Mouse (Mus musculus) neural tube, embryonic 14.5 days (tissue): ENCODE measurements at regions not wholly inside any gene's neighbourhood (a gene's known extent, or its start where the extent isn't known, plus 50 kb on each side); places are given as distances from the start of the nearest gene placed in this dataset.

Experiments
- ATAC-seq: fragments of 200-750 bp; cut with Nextera tagmentation; 2 replicates; pipeline ENCODE4 v1.8.0; 2017; ENCODE audit warnings: low read depth, mild to moderate bottlenecking, moderate TSS enrichment, moderate library complexity
- H3K27ac ChIP-seq: fragments of 300-500 bp; sonication (generic); 2 replicates; pipeline ENCODE4 v1.5.1; 2014; ENCODE audit warnings: low read depth, mild to moderate bottlenecking, control low read depth, low read length, moderate library complexity, mixed read lengths
- H3K27me3 ChIP-seq: fragments of 300-500 bp; sonication (generic); 2 replicates; pipeline ENCODE4 v1.6.1; 2014; ENCODE audit warnings: low read length; ENCODE audit not compliant: control insufficient read depth, insufficient read depth
- H3K36me3 ChIP-seq: fragments of 300-500 bp; sonication (generic); 2 replicates; pipeline ENCODE4 v1.6.1; 2014; ENCODE audit warnings: low read length, mixed read lengths; ENCODE audit not compliant: control insufficient read depth, insufficient read depth
- H3K4me1 ChIP-seq: fragments of 300-500 bp; sonication (generic); 2 replicates; pipeline ENCODE4 v1.6.1; 2014; ENCODE audit warnings: low read length; ENCODE audit not compliant: control insufficient read depth, insufficient read depth
- H3K4me2 ChIP-seq: fragments of 300-500 bp; sonication (generic); 2 replicates; pipeline ENCODE4 v1.6.1; 2014; ENCODE audit warnings: mild to moderate bottlenecking, low read depth, low read length, control low read depth
- H3K4me3 ChIP-seq: fragments of 300-500 bp; sonication (generic); 2 replicates; pipeline ENCODE4 v1.5.1; 2014; ENCODE audit warnings: low read depth, low read length, control low read depth, mixed read lengths
- H3K9ac ChIP-seq: fragments of 300-500 bp; sonication (generic); replicated peaks from 2 replicates; pipeline ENCODE4 v1.6.1; 2014; ENCODE audit warnings: low read depth, mild to moderate bottlenecking, control low read depth, low read length, mixed read lengths
- H3K9me3 ChIP-seq: fragments of 300-500 bp; sonication (generic); 2 replicates; pipeline ENCODE4 v1.6.1; 2016; ENCODE audit warnings: low read length; ENCODE audit not compliant: control insufficient read depth
- WGBS: fragments of 180-500 bp; shearing (Covaris S2); extraction: QIAGEN DNeasy Blood & Tissue Kit; methylation state at CpG from one replicate; pipeline ENCODE4 v1.1.7; 2014; 5-methylcytosine and 5-hydroxymethylcytosine counted together

DNA sequence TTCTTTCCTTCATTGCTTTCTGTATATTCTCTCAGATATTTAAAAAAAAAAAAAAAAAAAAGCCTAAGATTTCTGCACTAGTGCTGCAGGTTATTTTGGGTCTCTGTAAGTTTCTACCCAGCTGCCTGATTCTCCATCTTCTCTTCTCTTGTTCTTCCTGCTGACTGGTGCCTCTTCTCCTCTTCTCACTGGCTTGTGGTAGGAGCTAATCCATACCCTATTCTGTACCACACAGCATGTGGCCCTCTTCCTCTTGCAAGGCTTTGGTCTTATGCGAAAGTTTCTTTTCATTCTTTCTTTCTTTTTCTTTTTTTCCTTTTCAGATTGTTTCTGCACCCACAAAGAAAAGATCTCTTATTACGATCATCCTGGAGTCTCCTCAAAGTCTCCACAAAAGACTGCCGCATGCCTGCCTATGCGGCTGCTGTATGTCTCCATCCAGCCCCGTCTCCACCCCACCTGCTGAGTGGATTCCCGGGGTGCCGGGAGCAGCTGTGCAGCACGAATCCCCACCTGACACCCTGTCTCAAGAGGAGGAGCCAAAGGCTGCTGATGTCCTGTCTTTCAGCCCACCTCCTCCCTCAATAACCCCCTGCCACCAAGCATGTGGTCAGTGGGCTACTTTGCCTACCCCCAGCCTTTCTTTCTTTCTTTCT, 66.3 kb downstream of the Ythdf1 start:
- H3K9me3 ChIP-seq: no peaks in the 10 kb centered on the region
- H3K4me1 ChIP-seq: 0 out of 2 replicates have a peak, but pooled peaks cover 9% of the 10 kb centered on the region
- no peaks in the 10 kb centered on the region for H3K27me3 ChIP-seq
- ATAC-seq: peak; percentile 36; the same call in 1 of the 2 replicates
- no peaks in the 10 kb centered on the region for H3K36me3 ChIP-seq
- peak overlapping the region; percentile 5; the same call in 1 of the 2 replicates for H3K4me3 ChIP-seq
- 3% methylated on average over 8 of the region's 8 CpGs for WGBS
- peak overlapping the region; percentile 75 for H3K27ac ChIP-seq
- H3K9ac ChIP-seq: peak overlapping the region; percentile 37; the same call in 1 of the 2 replicates
- peak overlapping the region; percentile 33; the same call in 1 of the 2 replicates for H3K4me2 ChIP-seq

- H3K4me1 ChIP-seq: peaks cover 6% of the 10 kb centered on the region
- no peak overlapping the region for H3K4me2 ChIP-seq
- H3K4me3 ChIP-seq: no peak overlapping the region
- ATAC-seq: peak; percentile 23; the same call in 1 of the 2 replicates
- H3K9me3 ChIP-seq: no peaks in the 10 kb centered on the region
- no peaks in the 10 kb centered on the region for H3K27me3 ChIP-seq
- H3K9ac ChIP-seq: no peak overlapping the region
- 24% methylated on average over 8 of the region's 8 CpGs for WGBS
- no peak overlapping the region for H3K27ac ChIP-seq
- H3K36me3 ChIP-seq: no peaks in the 10 kb centered on the region
Measured at GRCm38 (mm10) chr2:180847497-180847896, 70.8 kb upstream of the Bhlhe23 start.

DNA sequence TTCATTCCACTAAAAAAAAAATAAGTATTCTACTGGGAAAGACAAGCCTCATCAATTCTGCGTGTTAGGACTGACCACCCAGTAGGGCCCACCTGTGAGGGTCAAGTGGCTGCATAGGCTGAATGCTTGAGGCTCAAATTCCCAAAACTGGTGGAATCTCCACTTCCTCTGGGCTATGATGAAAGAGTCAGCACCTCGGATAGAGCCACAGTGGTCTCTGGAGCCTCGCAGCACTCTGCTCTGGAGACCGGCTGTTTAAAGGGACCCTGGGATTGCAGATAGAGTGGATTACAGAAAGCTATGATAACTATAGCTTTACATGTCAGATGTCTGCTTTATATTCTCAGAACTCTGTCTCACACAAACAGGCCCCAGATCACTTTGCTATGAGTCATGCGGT, 68.3 kb upstream of the Bhlhe23 start:
- H3K9ac ChIP-seq: no peak overlapping the region
- 47% methylated on average over 5 of the region's 5 CpGs for WGBS
- no peak overlapping the region for H3K4me2 ChIP-seq
- no peak overlapping the region for H3K27ac ChIP-seq
- no peaks in the 10 kb centered on the region for H3K36me3 ChIP-seq
- peaks cover 6% of the 10 kb centered on the region for H3K4me1 ChIP-seq
- no peak overlapping the region for H3K4me3 ChIP-seq
- no peak for ATAC-seq
- H3K9me3 ChIP-seq: no peaks in the 10 kb centered on the region
- H3K27me3 ChIP-seq: no peaks in the 10 kb centered on the region

DNA sequence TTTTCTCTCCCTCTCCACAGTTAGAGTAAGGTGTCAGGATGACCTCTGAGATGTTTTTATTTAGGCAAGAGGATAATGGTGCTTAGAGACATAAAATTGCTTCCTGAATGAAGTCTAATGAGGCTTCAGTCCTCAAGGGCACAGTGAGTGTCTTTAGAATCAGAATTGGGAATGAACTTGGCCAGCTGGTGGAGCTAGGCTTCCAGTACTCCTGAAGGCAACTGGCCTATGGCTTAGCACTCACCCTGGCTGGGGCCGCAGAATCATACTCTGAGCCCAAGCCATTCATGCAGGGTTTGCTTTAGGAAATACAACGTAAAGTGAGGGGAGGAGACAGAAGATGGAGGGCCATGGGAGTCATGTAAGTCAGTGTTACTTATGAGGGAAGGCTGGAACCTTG, 67.0 kb upstream of the Bhlhe23 start:
- peaks cover 6% of the 10 kb centered on the region for H3K4me1 ChIP-seq
- H3K27ac ChIP-seq: 0 out of 2 replicates have a peak overlapping the region, but pooled peaks have one; percentile 16
- 35% methylated on average over 2 of the region's 2 CpGs for WGBS
- H3K4me2 ChIP-seq: no peak overlapping the region
- H3K9ac ChIP-seq: no peak overlapping the region
- 0 out of 2 replicates have a peak, but pooled peaks have one; percentile 17 for ATAC-seq
- no peak overlapping the region for H3K4me3 ChIP-seq
- H3K36me3 ChIP-seq: no peaks in the 10 kb centered on the region
- no peaks in the 10 kb centered on the region for H3K9me3 ChIP-seq
- H3K27me3 ChIP-seq: no peaks in the 10 kb centered on the region

- WGBS: 82% methylated on average over 4 of the region's 4 CpGs
- H3K9me3 ChIP-seq: no peaks in the 10 kb centered on the region
- H3K36me3 ChIP-seq: no peaks in the 10 kb centered on the region
- H3K27me3 ChIP-seq: no peaks in the 10 kb centered on the region
- peaks cover 5% of the 10 kb centered on the region for H3K4me1 ChIP-seq
- H3K9ac ChIP-seq: no peak overlapping the region
- no peak overlapping the region for H3K27ac ChIP-seq
- H3K4me3 ChIP-seq: no peak overlapping the region
- no peak for ATAC-seq
- H3K4me2 ChIP-seq: no peak overlapping the region
Measured at GRCm38 (mm10) chr2:180839126-180839525, 62.4 kb upstream of the Bhlhe23 start.

- Histone ChIP-seq H3K36me3 (no peaks in the 10 kb centered on the region), H3K4me3 (no peak overlapping the region), H3K4me1 (no peaks in the 10 kb centered on the region), H3K27me3 (no peaks in the 10 kb centered on the region), H3K4me2 (no peak overlapping the region), H3K27ac (no peak overlapping the region), H3K9ac (no peak overlapping the region), H3K9me3 (no peaks in the 10 kb centered on the region)
- 60% methylated on average over 3 of the region's 3 CpGs for WGBS
- ATAC-seq: no peak
Measured at GRCm38 (mm10) chr2:180837996-180838395, 61.3 kb upstream of the Bhlhe23 start.

GRCm38 (mm10) chr2:180837318-180837920, 60.7 kb upstream of the Bhlhe23 start:
- Histone ChIP-seq H3K36me3 (no peaks in the 10 kb centered on the region), H3K27me3 (no peaks in the 10 kb centered on the region), H3K27ac (no peak overlapping the region), H3K4me1 (no peaks in the 10 kb centered on the region), H3K9ac (no peak overlapping the region), H3K9me3 (no peaks in the 10 kb centered on the region), H3K4me3 (no peak overlapping the region), H3K4me2 (no peak overlapping the region)
- no peak for ATAC-seq
- 69% methylated on average over 9 of the region's 9 CpGs for WGBS

DNA sequence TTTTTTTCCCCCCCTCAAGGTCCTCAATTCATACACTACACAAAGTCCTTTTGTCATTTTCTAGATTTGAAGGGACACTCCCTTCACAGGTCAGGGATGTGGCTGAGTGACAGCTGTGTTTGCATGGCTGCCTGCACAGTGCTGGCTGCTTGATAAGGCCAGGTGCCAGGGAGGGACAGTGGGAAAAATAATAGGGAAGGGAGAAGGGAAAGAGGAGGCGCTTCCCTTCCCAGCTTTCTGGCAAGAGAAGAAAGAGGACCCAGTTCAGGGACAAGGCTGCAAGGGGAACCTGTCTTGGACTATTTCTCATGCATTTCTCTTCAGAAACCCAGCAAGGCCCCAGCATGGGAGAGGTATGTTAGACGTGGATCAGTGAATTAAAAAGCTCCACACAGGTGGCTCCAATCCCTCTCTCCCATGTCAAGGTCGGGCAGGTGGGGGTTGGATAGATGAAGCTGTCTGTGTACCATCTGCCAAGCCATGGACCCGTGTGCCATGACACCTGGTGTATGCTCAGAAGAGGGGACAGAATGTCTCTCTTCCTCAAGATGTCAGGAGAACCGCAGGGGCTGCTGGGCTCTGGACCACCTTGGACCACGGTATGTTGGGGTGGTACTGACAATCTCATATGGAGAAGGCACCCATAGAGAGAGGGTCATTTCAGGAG, 59.4 kb upstream of the Bhlhe23 start:
- WGBS: 72% methylated on average over 6 of the region's 6 CpGs
- H3K4me2 ChIP-seq: no peak overlapping the region
- no peaks in the 10 kb centered on the region for H3K36me3 ChIP-seq
- H3K4me1 ChIP-seq: no peaks in the 10 kb centered on the region
- no peaks in the 10 kb centered on the region for H3K27me3 ChIP-seq
- ATAC-seq: no peak
- no peak overlapping the region for H3K9ac ChIP-seq
- H3K27ac ChIP-seq: no peak overlapping the region
- no peaks in the 10 kb centered on the region for H3K9me3 ChIP-seq
- H3K4me3 ChIP-seq: no peak overlapping the region

GRCm38 (mm10) chr2:180832711-180833110, 56.0 kb upstream of the Bhlhe23 start:
- WGBS: 60% methylated on average over 7 of the region's 7 CpGs
- Histone ChIP-seq H3K9ac (no peak overlapping the region), H3K9me3 (no peaks in the 10 kb centered on the region), H3K4me1 (no peaks in the 10 kb centered on the region), H3K36me3 (no peaks in the 10 kb centered on the region), H3K27ac (no peak overlapping the region), H3K4me3 (no peak overlapping the region), H3K4me2 (no peak overlapping the region), H3K27me3 (no peaks in the 10 kb centered on the region)
- ATAC-seq: no peak
